Mouse (Mus musculus): ENCODE measurements at regions not wholly inside any gene's neighbourhood (a gene's known extent, or its start where the extent isn't known, plus 50 kb on each side); places are given as distances from the start of the nearest gene placed in this dataset.

GRCm38 (mm10) chr8:117958914-117959313, 157.2 kb upstream of the Mphosph6 start:
- Histone ChIP-seq H3K4me3 (no peak overlapping the region), H3K4me1 (no peaks in the 10 kb centered on the region), H3K27me3 (no peaks in the 10 kb centered on the region), H3K9me3 (no peaks in the 10 kb centered on the region), H3K4me2 (replicated peaks) (no peak overlapping the region), H3K9ac (replicated peaks) (no peak overlapping the region), H3K36me3 (no peaks in the 10 kb centered on the region), H3K27ac (replicated peaks) (no peak overlapping the region)
- 45% methylated on average over 3 of the region's 3 CpGs for WGBS
- ATAC-seq (ENCODE audit: low FRiP score, low read depth), result no peak

DNA sequence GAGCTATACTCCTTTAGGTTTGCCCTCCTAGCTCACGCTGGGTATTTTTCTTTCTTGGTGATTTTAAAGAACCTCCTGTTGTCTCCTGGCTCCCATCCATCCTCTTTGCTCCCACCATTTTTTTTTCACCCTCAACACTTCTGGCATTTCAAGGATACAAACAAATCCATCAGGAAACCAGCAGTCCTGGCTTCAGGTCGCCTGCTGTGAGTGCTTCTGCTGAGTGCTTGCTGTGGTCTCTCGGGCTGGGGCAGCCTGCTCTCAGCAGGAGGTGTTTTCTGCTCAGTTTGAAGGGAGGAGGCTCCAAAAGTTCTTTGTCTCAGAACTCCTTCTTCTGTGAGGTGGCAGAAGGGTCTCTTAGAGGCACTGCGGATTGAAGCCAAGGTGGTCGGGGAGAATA, 149.9 kb upstream of the Mphosph6 start:
- 12% methylated on average over 5 of the region's 5 CpGs for WGBS
- H3K27ac ChIP-seq (replicated peaks), result no peak overlapping the region
- no peak for ATAC-seq (ENCODE audit: low FRiP score, low read depth)
- no peaks in the 10 kb centered on the region for H3K27me3 ChIP-seq
- H3K4me3 ChIP-seq, result no peak overlapping the region
- no peak overlapping the region for H3K4me2 ChIP-seq (replicated peaks)
- peaks cover 8% of the 10 kb centered on the region; the same call in 1 of the 2 replicates for H3K4me1 ChIP-seq
- H3K9me3 ChIP-seq, result no peaks in the 10 kb centered on the region
- no peaks in the 10 kb centered on the region for H3K36me3 ChIP-seq
- no peak overlapping the region for H3K9ac ChIP-seq (replicated peaks)

DNA sequence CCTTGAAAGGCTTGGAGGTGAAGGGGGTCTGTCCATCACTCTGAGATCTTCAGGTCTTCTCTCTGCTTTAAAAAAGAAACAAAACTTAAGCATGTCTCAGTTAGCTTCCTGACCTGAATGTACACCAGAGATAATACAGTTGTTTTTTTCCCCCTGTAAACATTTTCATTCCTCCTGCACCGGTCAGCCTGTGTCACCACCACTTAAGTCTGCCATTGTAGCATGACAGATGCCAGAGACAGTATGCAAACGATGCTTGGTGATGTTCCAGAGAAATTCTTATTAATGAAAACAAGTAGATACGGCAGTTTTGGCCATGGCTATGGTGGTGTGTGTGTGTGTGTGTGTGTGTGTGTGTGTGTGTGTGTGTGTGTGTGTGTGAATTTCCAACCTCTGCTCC, 144.8 kb upstream of the Mphosph6 start:
- Histone ChIP-seq H3K4me2 (replicated peaks) (no peak overlapping the region), H3K4me3 (no peak overlapping the region), H3K36me3 (no peaks in the 10 kb centered on the region), H3K27ac (replicated peaks) (no peak overlapping the region), H3K9ac (replicated peaks) (no peak overlapping the region), H3K27me3 (no peaks in the 10 kb centered on the region), H3K9me3 (no peaks in the 10 kb centered on the region), H3K4me1 (peaks cover 2% of the 10 kb centered on the region; the same call in 1 of the 2 replicates)
- no peak for ATAC-seq (ENCODE audit: low FRiP score, low read depth)
- 77% methylated on average over 3 of the region's 3 CpGs for WGBS

GRCm38 (mm10) chr8:117934566-117935094, 132.9 kb upstream of the Mphosph6 start:
- Histone ChIP-seq H3K4me3 (no peak overlapping the region), H3K4me1 (peaks cover 2% of the 10 kb centered on the region; the same call in 1 of the 2 replicates), H3K9ac (replicated peaks) (no peak overlapping the region), H3K9me3 (no peaks in the 10 kb centered on the region), H3K27me3 (peaks cover 4% of the 10 kb centered on the region; the same call in 1 of the 2 replicates), H3K36me3 (no peaks in the 10 kb centered on the region), H3K4me2 (replicated peaks) (no peak overlapping the region), H3K27ac (replicated peaks) (no peak overlapping the region)
- peak; percentile 63; the same call in 1 of the 2 replicates for ATAC-seq (ENCODE audit: low FRiP score, low read depth)
- 93% methylated on average over 16 of the region's 16 CpGs for WGBS

DNA sequence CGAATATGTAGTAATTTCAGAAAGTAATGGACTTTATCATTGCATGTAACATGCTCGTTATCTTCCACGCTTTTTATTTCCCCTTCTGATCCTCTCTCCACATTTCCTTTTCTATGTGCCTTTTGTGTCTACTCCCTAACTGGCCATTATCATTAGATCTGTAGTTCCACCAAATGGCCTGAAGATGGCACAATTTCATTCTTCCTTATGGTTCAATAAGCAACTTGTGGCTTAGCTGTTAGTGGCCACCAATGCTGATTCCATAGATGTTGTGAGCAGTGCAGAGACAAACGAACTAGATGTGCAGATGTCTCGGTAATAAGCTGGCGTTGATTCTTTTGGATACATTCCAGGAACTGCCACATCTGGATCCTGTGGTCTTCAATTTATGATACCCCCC, 128.9 kb upstream of the Mphosph6 start:
- no peak overlapping the region for H3K4me2 ChIP-seq (replicated peaks)
- no peak overlapping the region for H3K9ac ChIP-seq (replicated peaks)
- peaks cover 10% of the 10 kb centered on the region; the same call in 1 of the 2 replicates for H3K4me1 ChIP-seq
- H3K4me3 ChIP-seq, result no peak overlapping the region
- H3K27ac ChIP-seq (replicated peaks), result no peak overlapping the region
- no peak for ATAC-seq (ENCODE audit: low FRiP score, low read depth)
- WGBS, result 58% methylated on average over 6 of the region's 6 CpGs
- H3K36me3 ChIP-seq, result no peaks in the 10 kb centered on the region
- no peaks in the 10 kb centered on the region; the same call in 1 of the 2 replicates for H3K27me3 ChIP-seq
- H3K9me3 ChIP-seq, result no peaks in the 10 kb centered on the region

DNA sequence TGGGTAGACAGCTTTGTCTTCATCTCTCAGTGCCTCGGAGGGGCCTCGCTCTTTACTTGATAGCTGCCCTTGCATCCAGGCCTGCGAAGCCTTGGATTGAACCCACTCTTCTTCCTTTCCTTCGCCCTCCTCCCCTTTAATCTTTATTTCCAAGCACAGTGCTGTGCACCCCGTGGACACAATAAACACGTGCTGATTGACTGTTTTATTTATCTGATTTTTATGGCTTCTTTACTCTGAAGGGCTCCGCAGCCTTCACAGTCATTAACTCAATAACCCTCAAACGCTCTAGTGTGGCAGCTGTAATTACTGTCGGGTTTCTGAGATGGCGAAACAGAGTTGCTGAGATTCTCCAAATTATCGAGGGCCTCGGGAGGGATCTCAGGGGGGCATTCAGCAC, 127.9 kb upstream of the Mphosph6 start:
- no peaks in the 10 kb centered on the region; the same call in 1 of the 2 replicates for H3K27me3 ChIP-seq
- 45% methylated on average over 12 of the region's 12 CpGs for WGBS
- no peak overlapping the region for H3K4me3 ChIP-seq
- no peak overlapping the region for H3K9ac ChIP-seq (replicated peaks)
- peaks cover 10% of the 10 kb centered on the region; the same call in 1 of the 2 replicates for H3K4me1 ChIP-seq
- no peak overlapping the region for H3K27ac ChIP-seq (replicated peaks)
- no peak for ATAC-seq (ENCODE audit: low FRiP score, low read depth)
- H3K36me3 ChIP-seq, result no peaks in the 10 kb centered on the region
- H3K9me3 ChIP-seq, result no peaks in the 10 kb centered on the region
- H3K4me2 ChIP-seq (replicated peaks), result no peak overlapping the region

DNA sequence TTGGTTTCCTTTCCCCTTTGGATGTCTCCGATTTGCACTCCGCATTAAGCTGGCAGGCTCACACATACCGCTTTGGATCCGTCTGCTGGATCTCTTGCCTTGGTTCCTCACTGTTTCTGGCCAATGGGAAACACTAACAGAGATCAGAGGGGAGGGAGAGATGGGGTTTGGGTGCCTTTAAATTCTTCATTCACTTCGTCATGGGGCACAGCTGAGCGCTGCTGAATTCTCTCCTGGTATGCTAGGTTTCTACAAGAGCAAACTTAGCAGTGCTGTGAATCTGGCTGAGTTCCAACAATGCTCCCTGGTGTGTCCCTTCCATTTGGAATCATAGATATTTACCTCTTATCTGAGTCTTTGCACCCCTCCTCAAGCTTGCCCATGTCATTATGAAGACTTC, 121.6 kb upstream of the Mphosph6 start:
- H3K4me1 ChIP-seq, result no peaks in the 10 kb centered on the region; the same call in 1 of the 2 replicates
- 92% methylated on average over 6 of the region's 6 CpGs for WGBS
- H3K4me2 ChIP-seq (replicated peaks), result no peak overlapping the region
- no peaks in the 10 kb centered on the region for H3K9me3 ChIP-seq
- H3K36me3 ChIP-seq, result no peaks in the 10 kb centered on the region
- no peaks in the 10 kb centered on the region for H3K27me3 ChIP-seq
- no peak for ATAC-seq (ENCODE audit: low FRiP score, low read depth)
- no peak overlapping the region for H3K9ac ChIP-seq (replicated peaks)
- H3K27ac ChIP-seq (replicated peaks), result no peak overlapping the region
- no peak overlapping the region for H3K4me3 ChIP-seq

- no peak for ATAC-seq (ENCODE audit: low FRiP score, low read depth)
- no peak overlapping the region for H3K27ac ChIP-seq (replicated peaks)
- 59% methylated on average over 8 of the region's 8 CpGs for WGBS
Observed at GRCm38 (mm10) chr8:117903052-117903451, 101.3 kb upstream of the Mphosph6 start.

GRCm38 (mm10) chr8:117899892-117900291, 98.1 kb upstream of the Mphosph6 start:
- no peak for ATAC-seq (ENCODE audit: low FRiP score, low read depth)
- H3K36me3 ChIP-seq, result no peaks in the 10 kb centered on the region

More at GRCm38 (mm10) chr8:117903052-117903451, 101.3 kb upstream of the Mphosph6 start:
- Histone ChIP-seq H3K4me2 (replicated peaks) (no peak overlapping the region), H3K27me3 (no peaks in the 10 kb centered on the region), H3K36me3 (no peaks in the 10 kb centered on the region), H3K4me3 (no peak overlapping the region), H3K4me1 (no peaks in the 10 kb centered on the region; the same call in 1 of the 2 replicates), H3K9me3 (no peaks in the 10 kb centered on the region), H3K9ac (replicated peaks) (no peak overlapping the region)

DNA sequence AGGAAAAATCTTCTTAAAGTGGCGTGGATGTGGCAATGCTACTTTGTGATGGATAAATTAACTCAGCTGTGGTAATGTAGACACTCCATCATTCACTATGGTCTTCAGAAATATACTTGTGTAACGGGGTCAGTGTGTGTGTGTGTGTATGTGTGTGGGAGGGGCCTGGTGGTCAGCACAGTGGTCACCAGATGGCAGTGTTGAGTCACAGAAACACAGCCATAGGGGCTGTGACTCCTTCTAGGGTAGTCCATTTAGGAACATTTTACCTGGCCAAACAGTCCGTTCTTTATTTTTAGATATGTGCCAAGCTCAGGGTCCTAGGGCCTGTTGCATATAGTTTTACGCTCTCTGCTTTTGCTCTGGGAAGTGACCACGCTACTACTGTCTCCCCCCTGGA, 96.3 kb upstream of the Mphosph6 start:
- WGBS, result 74% methylated on average over 5 of the region's 5 CpGs
- H3K4me1 ChIP-seq, result no peaks in the 10 kb centered on the region

More at GRCm38 (mm10) chr8:117899892-117900291, 98.1 kb upstream of the Mphosph6 start:
- Histone ChIP-seq H3K4me1 (no peaks in the 10 kb centered on the region), H3K9me3 (no peaks in the 10 kb centered on the region), H3K27ac (replicated peaks) (no peak overlapping the region), H3K4me3 (no peak overlapping the region), H3K27me3 (no peaks in the 10 kb centered on the region), H3K4me2 (replicated peaks) (no peak overlapping the region), H3K9ac (replicated peaks) (no peak overlapping the region)

DNA sequence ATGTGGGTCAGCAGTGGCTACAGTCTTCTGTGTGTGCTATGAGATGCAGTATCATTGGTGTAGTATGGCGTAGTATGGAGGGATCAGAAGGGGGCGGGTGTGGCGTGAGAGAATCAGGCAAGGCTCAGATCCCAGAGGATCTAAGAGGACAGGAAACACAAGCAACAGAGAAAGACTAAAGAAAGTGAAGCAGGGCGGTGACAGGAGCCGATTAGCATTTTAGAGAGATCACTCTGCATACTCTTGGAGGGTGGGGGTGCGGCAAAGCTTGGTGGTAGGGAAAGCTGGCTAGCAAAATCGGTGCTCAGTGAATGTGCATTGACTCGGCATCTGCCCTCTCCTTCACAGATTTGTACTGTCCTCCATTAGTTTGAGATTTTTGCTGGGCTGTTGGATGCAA, 93.1 kb upstream of the Mphosph6 start:
- no peak for ATAC-seq (ENCODE audit: low FRiP score, low read depth)
- H3K9ac ChIP-seq (replicated peaks), result no peak overlapping the region
- no peaks in the 10 kb centered on the region for H3K27me3 ChIP-seq
- H3K36me3 ChIP-seq, result no peaks in the 10 kb centered on the region
- no peak overlapping the region for H3K4me2 ChIP-seq (replicated peaks)
- H3K27ac ChIP-seq (replicated peaks), result no peak overlapping the region
- no peaks in the 10 kb centered on the region for H3K9me3 ChIP-seq
- H3K4me1 ChIP-seq, result no peaks in the 10 kb centered on the region
- H3K4me3 ChIP-seq, result no peak overlapping the region
- 42% methylated on average over 8 of the region's 8 CpGs for WGBS

More for the DNA sequence above, 96.3 kb upstream of the Mphosph6 start:
- Histone ChIP-seq H3K4me3 (no peak overlapping the region), H3K9me3 (no peaks in the 10 kb centered on the region), H3K27ac (replicated peaks) (no peak overlapping the region), H3K27me3 (no peaks in the 10 kb centered on the region), H3K9ac (replicated peaks) (no peak overlapping the region), H3K36me3 (no peaks in the 10 kb centered on the region), H3K4me2 (replicated peaks) (no peak overlapping the region)
- ATAC-seq (ENCODE audit: low FRiP score, low read depth), result no peak

DNA sequence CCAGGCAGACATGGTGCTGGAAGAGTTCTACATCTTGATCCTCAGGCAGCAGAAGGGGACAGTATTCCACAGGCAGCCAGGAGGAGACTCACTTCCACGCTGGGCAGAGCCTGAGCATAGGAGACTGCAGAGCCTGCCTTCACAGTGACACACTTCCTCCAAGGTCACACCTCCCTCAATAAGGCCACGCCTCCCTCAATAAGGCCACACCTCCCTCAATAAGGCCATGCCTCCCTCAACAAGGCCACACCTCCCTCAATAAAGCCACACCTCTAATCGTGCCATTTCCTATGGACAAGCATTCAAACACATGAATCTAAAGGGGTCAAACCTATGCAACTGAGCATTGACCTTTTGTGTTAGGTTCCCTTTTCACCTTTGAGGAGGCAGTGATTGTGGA, 88.5 kb upstream of the Mphosph6 start:
- 66% methylated on average over 3 of the region's 3 CpGs for WGBS
- Histone ChIP-seq H3K4me3 (no peak overlapping the region), H3K4me2 (replicated peaks) (no peak overlapping the region), H3K36me3 (no peaks in the 10 kb centered on the region), H3K4me1 (no peaks in the 10 kb centered on the region), H3K27me3 (no peaks in the 10 kb centered on the region), H3K9me3 (no peaks in the 10 kb centered on the region), H3K9ac (replicated peaks) (no peak overlapping the region), H3K27ac (replicated peaks) (no peak overlapping the region)
- no peak for ATAC-seq (ENCODE audit: low FRiP score, low read depth)

GRCm38 (mm10) chr8:117881414-117881973, 79.8 kb upstream of the Mphosph6 start:
- Histone ChIP-seq H3K27ac (replicated peaks) (no peak overlapping the region), H3K9ac (replicated peaks) (no peak overlapping the region), H3K4me3 (no peak overlapping the region), H3K4me2 (replicated peaks) (no peak overlapping the region), H3K4me1 (no peaks in the 10 kb centered on the region), H3K9me3 (no peaks in the 10 kb centered on the region), H3K27me3 (no peaks in the 10 kb centered on the region), H3K36me3 (no peaks in the 10 kb centered on the region)
- no peak for ATAC-seq (ENCODE audit: low FRiP score, low read depth)
- 89% methylated on average over 8 of the region's 8 CpGs for WGBS
